Comparison of ENCODE assay signal across 21 mouse cellular contexts in the genomic region with DNA sequence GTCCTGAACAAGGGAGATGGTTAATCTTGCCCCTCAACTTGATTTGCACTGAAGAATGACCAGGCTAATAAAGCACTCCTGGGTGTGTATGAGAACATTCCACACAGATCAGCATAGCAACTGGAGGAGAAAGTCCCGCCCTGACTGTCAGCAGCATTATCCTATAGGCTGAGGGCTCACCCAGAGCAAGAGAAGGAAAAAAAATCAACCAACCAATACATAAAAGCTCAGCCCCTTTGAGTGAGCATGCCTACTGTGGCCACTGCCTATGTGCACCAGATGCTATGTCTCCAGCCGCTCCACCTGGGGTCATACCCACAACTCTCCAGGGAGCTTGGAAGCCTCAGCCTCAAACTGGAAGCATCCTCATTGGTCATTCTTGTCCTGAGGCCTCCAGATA. TPM values are rescaled to one million over a fixed set of nuclear protein-coding genes. Genes with fewer than 3 reads are reported as not detected.
DNase-seq lines count a peak whose midpoint lies in the region; ATAC-seq and TF ChIP-seq lines count a peak whose summit lies in the region.
"Had no signal": no experiment of that assay in that cellular context is flagged by ENCODE, and none has a peak within 500 bp of the region (broad histone marks: within the 10 kb centered on the region; RNA-seq: fewer than 3 reads in every experiment).

No protein-coding gene starts in this region.

- H3K4me2 ChIP-seq in kidney, embryonic 15.5 days, result no peak overlapping the region
- H3K4me2 ChIP-seq in kidney, embryonic 14.5 days (replicated peaks; ENCODE audit: low read depth, low read length), result no peak overlapping the region
- no peak overlapping the region for H3K4me2 ChIP-seq in embryonic facial prominence, embryonic 15.5 days (replicated peaks)
- no peak overlapping the region for H3K4me2 ChIP-seq in forebrain, postnatal 0 days (ENCODE audit: low read depth)
- H3K4me2 ChIP-seq: heart, embryonic 15.5 days; limb, embryonic 12.5 days; liver, embryonic 12.5 days; midbrain, embryonic 13.5 days had no signal

- no peaks in the 10 kb centered on the region for H3K79me2 ChIP-seq in C2C12 (ENCODE audit: control insufficient read depth, insufficient read depth)

- no peaks in the 10 kb centered on the region for H3K4me1 ChIP-seq in kidney, embryonic 15.5 days
- H3K4me1 ChIP-seq in kidney, embryonic 14.5 days (ENCODE audit: control insufficient read depth, insufficient read depth, low read length), result no peaks in the 10 kb centered on the region
- H3K4me1 ChIP-seq in embryonic facial prominence, embryonic 15.5 days, result no peaks in the 10 kb centered on the region
- H3K4me1 ChIP-seq in forebrain, postnatal 0 days (ENCODE audit: insufficient read depth), result no peaks in the 10 kb centered on the region
- H3K4me1 ChIP-seq: heart, embryonic 15.5 days; liver, embryonic 12.5 days had no signal

- 74% methylated on average over 2 of the region's 2 CpGs for WGBS in kidney, embryonic 15.5 days
- WGBS in kidney, embryonic 14.5 days, result 74% methylated on average over 2 of the region's 2 CpGs
- 49% methylated on average over 2 of the region's 2 CpGs for WGBS in embryonic facial prominence, embryonic 15.5 days
- 71% methylated on average over 2 of the region's 2 CpGs for WGBS in forebrain, postnatal 0 days

- no peaks in the 10 kb centered on the region for H3K9me3 ChIP-seq in kidney, embryonic 15.5 days (replicated peaks)
- H3K9me3 ChIP-seq in kidney, embryonic 14.5 days (ENCODE audit: control insufficient read depth, low read length), result no peaks in the 10 kb centered on the region
- no peaks in the 10 kb centered on the region for H3K9me3 ChIP-seq in embryonic facial prominence, embryonic 15.5 days (replicated peaks)
- H3K9me3 ChIP-seq in forebrain, postnatal 0 days (ENCODE audit: low read length), result no peaks in the 10 kb centered on the region
- H3K9me3 ChIP-seq: G1E; heart, embryonic 15.5 days; limb, embryonic 12.5 days; liver, embryonic 12.5 days; midbrain, embryonic 13.5 days had no signal

- no peaks in the 10 kb centered on the region for H3K79me3 ChIP-seq in C2C12 (ENCODE audit: low read depth)

- H3ac ChIP-seq in C2C12 (ENCODE audit: control insufficient read depth, insufficient read length, low read depth), result no peak overlapping the region

- H3K27ac ChIP-seq in kidney, embryonic 15.5 days, result no peak overlapping the region
- no peak overlapping the region for H3K27ac ChIP-seq in kidney, embryonic 14.5 days (ENCODE audit: low read depth, low read length)
- H3K27ac ChIP-seq in embryonic facial prominence, embryonic 15.5 days (replicated peaks), result no peak overlapping the region
- no peak overlapping the region for H3K27ac ChIP-seq in forebrain, postnatal 0 days (ENCODE audit: low read depth, low read length)
- H3K27ac ChIP-seq: heart, embryonic 15.5 days; limb, embryonic 12.5 days; liver, embryonic 12.5 days; midbrain, embryonic 13.5 days had no signal

- no peak overlapping the region for H3K4me3 ChIP-seq in kidney, embryonic 15.5 days (replicated peaks)
- no peak overlapping the region for H3K4me3 ChIP-seq in kidney, embryonic 14.5 days (ENCODE audit: low read length)
- H3K4me3 ChIP-seq in C2C12 (ENCODE audit: insufficient read depth, poor library complexity, severe bottlenecking), result no peak overlapping the region
- H3K4me3 ChIP-seq in embryonic facial prominence, embryonic 15.5 days (replicated peaks), result no peak overlapping the region
- no peak overlapping the region for H3K4me3 ChIP-seq in forebrain, postnatal 0 days (ENCODE audit: low read depth, low read length)
- H3K4me3 ChIP-seq: heart, embryonic 15.5 days; limb, embryonic 12.5 days; liver, embryonic 12.5 days; midbrain, embryonic 13.5 days had no signal

- H3K9ac ChIP-seq in kidney, embryonic 15.5 days, result no peak overlapping the region
- no peak overlapping the region for H3K9ac ChIP-seq in kidney, embryonic 14.5 days (ENCODE audit: low read depth, low read length)
- H3K9ac ChIP-seq in embryonic facial prominence, embryonic 15.5 days, result no peak overlapping the region
- no peak overlapping the region for H3K9ac ChIP-seq in forebrain, postnatal 0 days
- H3K9ac ChIP-seq: heart, embryonic 15.5 days; limb, embryonic 12.5 days; liver, embryonic 12.5 days; midbrain, embryonic 13.5 days had no signal

- DNase-seq in embryo, embryonic 10 days (ENCODE audit: low spot score), result peak; percentile 14
- no peak for DNase-seq in embryo, embryonic 10.5 days (ENCODE audit: low spot score)
- no peak for DNase-seq in urinary bladder, postnatal 10 days (ENCODE audit: low spot score)
- no peak for DNase-seq in forebrain, postnatal 0 days
- DNase-seq: adrenal gland, postnatal 14 days; cerebellum, adult 9-10 months; kidney, adult 2 months; kidney, postnatal 36 days; layer of hippocampus, postnatal 36 days; lung, adult 2 months; thymus, postnatal 14 days had no signal

- ATAC-seq in kidney, embryonic 15.5 days (replicated peaks; ENCODE audit: low FRiP score), result peak; percentile 62; the same call in 1 of the 2 replicates
- no peak for ATAC-seq in kidney, embryonic 14.5 days (ENCODE audit: low FRiP score, low TSS enrichment)
- ATAC-seq in embryonic facial prominence, embryonic 15.5 days (ENCODE audit: insufficient number of reproducible peaks, low FRiP score, low TSS enrichment, low read depth), result peak; percentile 34
- no peak for ATAC-seq in forebrain, postnatal 0 days
- ATAC-seq: forebrain, embryonic 16.5 days; liver, embryonic 12.5 days; midbrain, embryonic 13.5 days had no signal

- H3K36me3 ChIP-seq in kidney, embryonic 15.5 days, result no peaks in the 10 kb centered on the region
- no peaks in the 10 kb centered on the region for H3K36me3 ChIP-seq in kidney, embryonic 14.5 days (ENCODE audit: control insufficient read depth, insufficient read depth, low read length)
- H3K36me3 ChIP-seq in C2C12 (ENCODE audit: control insufficient read depth, insufficient read depth), result no peaks in the 10 kb centered on the region
- no peaks in the 10 kb centered on the region for H3K36me3 ChIP-seq in embryonic facial prominence, embryonic 15.5 days
- no peaks in the 10 kb centered on the region for H3K36me3 ChIP-seq in forebrain, postnatal 0 days (ENCODE audit: insufficient read depth)
- H3K36me3 ChIP-seq: G1E; heart, embryonic 15.5 days; limb, embryonic 12.5 days; liver, embryonic 12.5 days; midbrain, embryonic 13.5 days had no signal

- no peaks in the 10 kb centered on the region for H3K27me3 ChIP-seq in kidney, embryonic 15.5 days
- no peaks in the 10 kb centered on the region for H3K27me3 ChIP-seq in kidney, embryonic 14.5 days (ENCODE audit: control insufficient read depth, insufficient read depth, low read length)
- no peaks in the 10 kb centered on the region for H3K27me3 ChIP-seq in C2C12 (ENCODE audit: control insufficient read depth, insufficient read depth, insufficient read length)
- no peaks in the 10 kb centered on the region for H3K27me3 ChIP-seq in embryonic facial prominence, embryonic 15.5 days
- no peaks in the 10 kb centered on the region for H3K27me3 ChIP-seq in forebrain, postnatal 0 days (ENCODE audit: insufficient read depth, low read length)
- H3K27me3 ChIP-seq: heart, embryonic 15.5 days; limb, embryonic 12.5 days; liver, embryonic 12.5 days; midbrain, embryonic 13.5 days had no signal

- TF ChIP-seq CTCF in C2C12 (IDR thresholded peaks at IDR 0.05; ENCODE audit: control insufficient read depth, insufficient read depth, insufficient read length), result no peak
- TF ChIP-seq CTCF in forebrain, postnatal 0 days (IDR thresholded peaks at IDR 0.05; ENCODE audit: low read depth), result no peak

TF ChIP-seq in C2C12, 6 proteins besides CTCF, POLR2A, EP300 and RAD21:
- no peak for TF ChIP-seq MAX (IDR thresholded peaks at IDR 0.05)
- no peak for TF ChIP-seq CEBPB (IDR thresholded peaks at IDR 0.05; ENCODE audit: low read depth)
- peak; percentile 28 for TF ChIP-seq MYOD1 (IDR thresholded peaks at IDR 0.05; ENCODE audit: control insufficient read depth, insufficient read length, low read depth)

RNA-seq across cellular contexts. Expression of gene Ccnyl1, which starts 20.8 kb away (rescaled TPM):
- polyA plus RNA-seq in kidney, embryonic 15.5 days (2015; fragmentation: Nextera tagmentation; extraction: Ambion mirVana), result 5.0 and 5.5 TPM in 2 replicates
- polyA plus RNA-seq in kidney, embryonic 14.5 days (2014; fragmentation: Nextera tagmentation; extraction: Ambion mirVana), result 9.0 and 11.3 TPM in 2 replicates
- polyA plus RNA-seq in C2C12 (2012; fragmentation: generic; extraction: Trizol), result 40.5 TPM
- polyA plus RNA-seq in embryonic facial prominence, embryonic 15.5 days (2015; fragmentation: Nextera tagmentation; extraction: Ambion mirVana), result 4.1 and 4.7 TPM in 2 replicates
- total RNA-seq in forebrain, postnatal 0 days (2014; rRNA removed), result 20.3 and 24.7 TPM in 2 replicates
- 3.1 and 3.4 TPM in 2 replicates for polyA plus RNA-seq in forebrain, postnatal 0 days (2015; fragmentation: Nextera tagmentation; extraction: Ambion mirVana)

RNA-seq across cellular contexts. Expression of gene Mettl21a, which starts 52.4 kb away (rescaled TPM):
- polyA plus RNA-seq in kidney, embryonic 15.5 days (2015; fragmentation: Nextera tagmentation; extraction: Ambion mirVana), result 17.7 and 20.2 TPM in 2 replicates
- 16.9 and 20.4 TPM in 2 replicates for polyA plus RNA-seq in kidney, embryonic 14.5 days (2014; fragmentation: Nextera tagmentation; extraction: Ambion mirVana)
- polyA plus RNA-seq in C2C12 (2012; fragmentation: generic; extraction: Trizol), result 27.9 TPM
- polyA plus RNA-seq in embryonic facial prominence, embryonic 15.5 days (2015; fragmentation: Nextera tagmentation; extraction: Ambion mirVana), result 23.1 and 25.8 TPM in 2 replicates
- 16.6 and 17.0 TPM in 2 replicates for total RNA-seq in forebrain, postnatal 0 days (2014; rRNA removed)
- 8.1 and 11.8 TPM in 2 replicates for polyA plus RNA-seq in forebrain, postnatal 0 days (2015; fragmentation: Nextera tagmentation; extraction: Ambion mirVana)

Comparison
In these comparisons a context has a peak if more than half of its experiments do, and no peak if none do; other contexts are left out.
1. ATAC-seq: peak in kidney, embryonic 15.5 days (single experiment) and embryonic facial prominence, embryonic 15.5 days (single experiment); none in kidney, embryonic 14.5 days (single experiment) and forebrain, postnatal 0 days (single experiment).